Mouse (Mus musculus): ENCODE results near the gene Hist1h4a. TPM values are rescaled to one million over a fixed set of nuclear protein-coding genes. Genes with fewer than 3 reads are reported as not detected.
"Not testable (repeated sequence)": the region's sequence is repeated elsewhere in the genome, so short reads cannot be mapped to it uniquely, and the experiment has no call there.

Gene Hist1h4a
- polyA plus RNA-seq, 1 experiment from 2014 or later, result 0.43 TPM

- peak; percentile 75 for ATAC-seq
- Histone ChIP-seq H3K27ac (ENCODE audit: low read depth, low read length) (no peak overlapping the region), H3K4me1 (replicated peaks; ENCODE audit: control insufficient read depth, insufficient read depth, low read length) (no peaks in the 10 kb centered on the region), H3K4me2 (replicated peaks; ENCODE audit: low read depth) (peak overlapping the region; percentile 35), H3K27me3 (replicated peaks; ENCODE audit: control insufficient read depth, insufficient read depth, low read length) (no peaks in the 10 kb centered on the region), H3K9me3 (ENCODE audit: control insufficient read depth) (no peaks in the 10 kb centered on the region), H3K9ac (ENCODE audit: low read depth, low read length) (no peak overlapping the region), H3K4me3 (ENCODE audit: low read depth, low read length) (no peak overlapping the region), H3K36me3 (ENCODE audit: control insufficient read depth, insufficient read depth) (no peaks in the 10 kb centered on the region)
- 17% methylated on average over 8 of the region's 8 CpGs for WGBS
- no peak for TF ChIP-seq CTCF (IDR thresholded peaks at IDR 0.05; ENCODE audit: low read depth)
Measured at GRCm38 (mm10) chr13:23730479-23730878, 30.6 kb downstream of the Hist1h4a start.

- Histone ChIP-seq H3K4me3 (ENCODE audit: low read depth, low read length) (no peak overlapping the region), H3K9ac (ENCODE audit: low read depth, low read length) (no peak overlapping the region), H3K36me3 (ENCODE audit: control insufficient read depth, insufficient read depth) (no peaks in the 10 kb centered on the region), H3K27me3 (replicated peaks; ENCODE audit: control insufficient read depth, insufficient read depth, low read length) (no peaks in the 10 kb centered on the region), H3K9me3 (ENCODE audit: control insufficient read depth) (no peaks in the 10 kb centered on the region), H3K4me1 (replicated peaks; ENCODE audit: control insufficient read depth, insufficient read depth, low read length) (no peaks in the 10 kb centered on the region), H3K4me2 (replicated peaks; ENCODE audit: low read depth) (no peak overlapping the region), H3K27ac (ENCODE audit: low read depth, low read length) (no peak overlapping the region)
- no peak for ATAC-seq
- WGBS, result 90% methylated on average over 5 of the region's 5 CpGs
- no peak for TF ChIP-seq CTCF (IDR thresholded peaks at IDR 0.05; ENCODE audit: low read depth)
Measured at GRCm38 (mm10) chr13:23729706-23730105, 31.3 kb downstream of the Hist1h4a start.

- WGBS, result 92% methylated on average over 9 of the region's 9 CpGs
- Histone ChIP-seq H3K4me1 (replicated peaks; ENCODE audit: control insufficient read depth, insufficient read depth, low read length) (no peaks in the 10 kb centered on the region), H3K36me3 (ENCODE audit: control insufficient read depth, insufficient read depth) (no peaks in the 10 kb centered on the region), H3K27ac (ENCODE audit: low read depth, low read length) (no peak overlapping the region), H3K9me3 (ENCODE audit: control insufficient read depth) (no peaks in the 10 kb centered on the region), H3K9ac (ENCODE audit: low read depth, low read length) (no peak overlapping the region), H3K4me3 (ENCODE audit: low read depth, low read length) (no peak overlapping the region), H3K27me3 (replicated peaks; ENCODE audit: control insufficient read depth, insufficient read depth, low read length) (no peaks in the 10 kb centered on the region), H3K4me2 (replicated peaks; ENCODE audit: low read depth) (no peak overlapping the region)
- TF ChIP-seq CTCF (IDR thresholded peaks at IDR 0.05; ENCODE audit: low read depth), result no peak
- ATAC-seq, result no peak
Measured at GRCm38 (mm10) chr13:23729192-23729525, 31.9 kb downstream of the Hist1h4a start.

- H3K36me3 ChIP-seq (ENCODE audit: control insufficient read depth, insufficient read depth), result no peaks in the 10 kb centered on the region
- 87% methylated on average over 18 of the region's 18 CpGs for WGBS
- no peak overlapping the region for H3K27ac ChIP-seq (ENCODE audit: low read depth, low read length)
Measured at GRCm38 (mm10) chr13:23728472-23729191, 32.4 kb downstream of the Hist1h4a start.

GRCm38 (mm10) chr13:23725213-23725612 lies 35.8 kb downstream of the Hist1h4a start:
- TF ChIP-seq CTCF (IDR thresholded peaks at IDR 0.05; ENCODE audit: low read depth), result no peak
- ATAC-seq, result no peak

More at GRCm38 (mm10) chr13:23728472-23729191, 32.4 kb downstream of the Hist1h4a start:
- Histone ChIP-seq H3K9ac (ENCODE audit: low read depth, low read length) (no peak overlapping the region), H3K4me3 (ENCODE audit: low read depth, low read length) (no peak overlapping the region), H3K9me3 (ENCODE audit: control insufficient read depth) (no peaks in the 10 kb centered on the region), H3K27me3 (replicated peaks; ENCODE audit: control insufficient read depth, insufficient read depth, low read length) (no peaks in the 10 kb centered on the region), H3K4me2 (replicated peaks; ENCODE audit: low read depth) (no peak overlapping the region), H3K4me1 (replicated peaks; ENCODE audit: control insufficient read depth, insufficient read depth, low read length) (no peaks in the 10 kb centered on the region)
- ATAC-seq, result no peak
- no peak for TF ChIP-seq CTCF (IDR thresholded peaks at IDR 0.05; ENCODE audit: low read depth)

GRCm38 (mm10) chr13:23724239-23724638 lies 36.8 kb downstream of the Hist1h4a start:
- no peak overlapping the region for H3K9ac ChIP-seq (ENCODE audit: low read depth, low read length)
- WGBS, result 76% methylated on average over 4 of the region's 4 CpGs

More at GRCm38 (mm10) chr13:23725213-23725612, 35.8 kb downstream of the Hist1h4a start:
- WGBS, result no CpG with 5 or more reads among the region's 1 CpGs
- H3K9me3 ChIP-seq (ENCODE audit: control insufficient read depth), result no peaks in the 10 kb centered on the region
- H3K4me2 ChIP-seq (replicated peaks; ENCODE audit: low read depth), result no peak overlapping the region
- no peak overlapping the region for H3K4me3 ChIP-seq (ENCODE audit: low read depth, low read length)
- no peaks in the 10 kb centered on the region for H3K27me3 ChIP-seq (replicated peaks; ENCODE audit: control insufficient read depth, insufficient read depth, low read length)
- H3K9ac ChIP-seq (ENCODE audit: low read depth, low read length), result no peak overlapping the region
- H3K4me1 ChIP-seq (replicated peaks; ENCODE audit: control insufficient read depth, insufficient read depth, low read length), result no peaks in the 10 kb centered on the region
- H3K27ac ChIP-seq (ENCODE audit: low read depth, low read length), result no peak overlapping the region
- H3K36me3 ChIP-seq (ENCODE audit: control insufficient read depth, insufficient read depth), result no peaks in the 10 kb centered on the region

GRCm38 (mm10) chr13:23717593-23718245 lies 43.3 kb downstream of the Hist1h4a start:
- H3K9ac ChIP-seq (ENCODE audit: low read depth, low read length); H3K4me1 ChIP-seq (replicated peaks; ENCODE audit: control insufficient read depth, insufficient read depth, low read length); H3K9me3 ChIP-seq (ENCODE audit: control insufficient read depth); ATAC-seq; H3K4me2 ChIP-seq (replicated peaks; ENCODE audit: low read depth); H3K27ac ChIP-seq (ENCODE audit: low read depth, low read length); H3K36me3 ChIP-seq (ENCODE audit: control insufficient read depth, insufficient read depth); H3K27me3 ChIP-seq (replicated peaks; ENCODE audit: control insufficient read depth, insufficient read depth, low read length); H3K4me3 ChIP-seq (ENCODE audit: low read depth, low read length): not testable (repeated sequence)
- 22% methylated on average over 2 of the region's 2 CpGs for WGBS

More at GRCm38 (mm10) chr13:23724239-23724638, 36.8 kb downstream of the Hist1h4a start:
- Histone ChIP-seq H3K27ac (ENCODE audit: low read depth, low read length) (no peak overlapping the region), H3K9me3 (ENCODE audit: control insufficient read depth) (no peaks in the 10 kb centered on the region), H3K27me3 (replicated peaks; ENCODE audit: control insufficient read depth, insufficient read depth, low read length) (no peaks in the 10 kb centered on the region), H3K36me3 (ENCODE audit: control insufficient read depth, insufficient read depth) (no peaks in the 10 kb centered on the region), H3K4me3 (ENCODE audit: low read depth, low read length) (no peak overlapping the region), H3K4me2 (replicated peaks; ENCODE audit: low read depth) (no peak overlapping the region), H3K4me1 (replicated peaks; ENCODE audit: control insufficient read depth, insufficient read depth, low read length) (no peaks in the 10 kb centered on the region)
- TF ChIP-seq CTCF (IDR thresholded peaks at IDR 0.05; ENCODE audit: low read depth), result no peak
- no peak for ATAC-seq

Data from intestine, postnatal 0 days (tissue).